Mouse (Mus musculus) C2C12 (cell line): Measurements from ENCODE around the gene Gm42791. TPM values are rescaled to one million over a fixed set of nuclear protein-coding genes. Genes with fewer than 3 reads are reported as not detected.

Source experiments
- H3K27me3 ChIP-seq: one replicate; pipeline ENCODE4 v1.6.1; 2011; ENCODE audit not compliant: control insufficient read depth, insufficient read depth, insufficient read length
- H3K36me3 ChIP-seq: one replicate; pipeline ENCODE4 v1.6.1; 2011; ENCODE audit not compliant: control insufficient read depth, insufficient read depth
- H3K4me3 ChIP-seq: one replicate; pipeline ENCODE4 v1.5.1; 2011; ENCODE audit warnings: mild to moderate bottlenecking, control low read depth; ENCODE audit not compliant: poor library complexity, insufficient read depth, severe bottlenecking
- H3K79me2 ChIP-seq: one replicate; pipeline ENCODE4 v1.6.1; 2011; ENCODE audit not compliant: control insufficient read depth, insufficient read depth
- H3K79me3 ChIP-seq: one replicate; pipeline ENCODE4 v1.6.1; 2011; ENCODE audit warnings: low read depth, control low read depth
- H3ac ChIP-seq: one replicate; pipeline ENCODE3; 2011; ENCODE audit warnings: low read depth; ENCODE audit not compliant: control insufficient read depth, insufficient read length
- CEBPB ChIP-seq: IDR thresholded peaks from one replicate; pipeline ENCODE4 v1.6.1; 2011; ENCODE audit warnings: low read depth, mild to moderate bottlenecking, control low read depth, moderate library complexity
- FOSL1 ChIP-seq: IDR thresholded peaks from one replicate; pipeline ENCODE4 v1.8.0; 2011; ENCODE audit warnings: mild to moderate bottlenecking, low read length; ENCODE audit not compliant: poor library complexity, insufficient read depth, severe bottlenecking
- MAX ChIP-seq: IDR thresholded peaks from one replicate; pipeline ENCODE4 v1.6.1; 2011; ENCODE audit warnings: mild to moderate bottlenecking, control low read depth
- MYOD1 ChIP-seq: IDR thresholded peaks from one replicate; pipeline ENCODE4 v1.6.1; 2011; ENCODE audit warnings: low read depth; ENCODE audit not compliant: control insufficient read depth, insufficient read length
- MYOG ChIP-seq: IDR thresholded peaks from one replicate; pipeline ENCODE4 v1.6.1; 2011; ENCODE audit not compliant: control insufficient read depth, insufficient read length; ENCODE audit errors: extremely low read depth
- USF1 ChIP-seq: IDR thresholded peaks from one replicate; pipeline ENCODE4 v1.6.1; 2011; ENCODE audit warnings: low read depth, mild to moderate bottlenecking, control low read depth, moderate library complexity
- polyA plus RNA-seq: library from polyadenylated mRNA; unstranded; fragments of >200 nt; fragmentation: generic; extraction: Trizol; gene quantifications from one replicate; pipeline ENCODE4 v1.2.1, GENCODE M21; 2012; ENCODE audit warnings: missing spikeins

Gene Gm42791
- polyA plus RNA-seq, 1 experiment, result not detected

GRCm38 (mm10) chr5:148847032-148847431, 147.9 kb downstream of the Gm42791 start:
- no peaks in the 10 kb centered on the region for H3K36me3 ChIP-seq

More at GRCm38 (mm10) chr5:148847032-148847431, 147.9 kb downstream of the Gm42791 start:
- H3K4me3 ChIP-seq, result no peak overlapping the region
- no peaks in the 10 kb centered on the region for H3K79me3 ChIP-seq
- no peak overlapping the region for H3ac ChIP-seq
- no peaks in the 10 kb centered on the region for H3K79me2 ChIP-seq
- no peak for TF ChIP-seq MAX
- TF ChIP-seq MYOG, result no peak
- TF ChIP-seq USF1, result no peak
- no peak for TF ChIP-seq MYOD1
- TF ChIP-seq CEBPB, result no peak
- TF ChIP-seq FOSL1, result no peak
- no peaks in the 10 kb centered on the region for H3K27me3 ChIP-seq

Other genes with a start within 250 kb of the Gm42791 start
- 8.2 TPM for gene Katnal1, start 65.8 kb downstream of the Gm42791 start, polyA plus RNA-seq
- gene Uspl1, start 189.2 kb upstream of the Gm42791 start, polyA plus RNA-seq, result 17.8 TPM
- gene Hmgb1, start 189.3 kb upstream of the Gm42791 start, polyA plus RNA-seq, result 185 TPM